Mouse (Mus musculus) Patski (cell line): Measurements from ENCODE around the gene Dok5. TPM values are rescaled to one million over a fixed set of nuclear protein-coding genes. Genes with fewer than 3 reads are reported as not detected.

ENCODE experiments used
- ATAC-seq: fragments of 100-300 bp; one replicate; pipeline ENCODE4 v1.8.0; 2021
- CTCF ChIA-PET: fragments of 350-600 bp; sonication (Branson Sonifier 250); formaldehyde crosslinking; loops from one replicate; lab custom pipeline; 2022; ENCODE audit warnings: inconsistent platforms; lab: Charles Lee
- POLR2A ChIA-PET: fragments of 350-600 bp; sonication (Branson Sonifier 250); formaldehyde crosslinking; loops from one replicate; lab custom pipeline; 2022; ENCODE audit warnings: antibody characterized with exemption, inconsistent platforms; lab: Charles Lee
- DNase-seq: peaks from one replicate; pipeline ENCODE4 v3.0.0-alpha.2; 2011; ENCODE audit warnings: low read depth, low spot score
- H3K27me3 ChIP-seq: fragments of 371-371 bp; one replicate; pipeline ENCODE4 v1.5.1; 2021
- CTCF ChIP-seq: fragments of 100-300 bp; IDR thresholded peaks from one replicate; pipeline ENCODE4 v1.5.1; 2021
- in situ Hi-C: fragments of 300-500 bp; cut with MboI; formaldehyde crosslinking; loops from 3 replicates; pipeline ENCODE4 v1.11.1; 2018; ENCODE audit warnings: low pct_unique_long_range_greater_than_20kb, mixed read lengths
- polyA plus RNA-seq: library from polyadenylated mRNA; unstranded; gene quantifications from one replicate; pipeline ENCODE4 v1.2.3, GENCODE M21; 2021

Gene Dok5
- polyA plus RNA-seq, 1 experiment from 2014 or later, result not detected

DNA sequence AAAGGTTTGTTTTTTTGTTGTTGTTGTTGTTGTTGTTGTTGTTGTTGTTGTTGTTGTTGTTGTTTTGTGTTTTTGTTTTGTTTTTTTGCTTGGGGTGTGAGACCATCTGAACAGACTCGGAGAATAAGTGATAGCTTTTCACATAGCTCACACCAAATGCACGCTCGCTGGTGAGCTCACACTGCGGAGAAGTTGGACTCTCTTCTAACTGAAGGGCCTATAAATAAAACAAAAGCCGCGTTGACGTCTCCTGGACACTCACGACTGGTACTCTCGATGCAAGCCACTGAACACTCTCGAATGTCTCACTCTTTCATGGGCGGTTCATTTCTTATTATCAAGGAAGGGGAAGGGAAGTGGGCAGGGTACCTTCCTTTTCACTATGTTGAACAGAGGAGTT is 105.8 kb downstream of the Dok5 start:
- ChIA-PET POLR2A (no interaction called here), CTCF (no interaction called here)
- DNase-seq (no peak), ATAC-seq (no peak)
- no peaks in the 10 kb centered on the region for H3K27me3 ChIP-seq
- no peak for TF ChIP-seq CTCF
- in situ Hi-C loops, result no loop called here

DNA sequence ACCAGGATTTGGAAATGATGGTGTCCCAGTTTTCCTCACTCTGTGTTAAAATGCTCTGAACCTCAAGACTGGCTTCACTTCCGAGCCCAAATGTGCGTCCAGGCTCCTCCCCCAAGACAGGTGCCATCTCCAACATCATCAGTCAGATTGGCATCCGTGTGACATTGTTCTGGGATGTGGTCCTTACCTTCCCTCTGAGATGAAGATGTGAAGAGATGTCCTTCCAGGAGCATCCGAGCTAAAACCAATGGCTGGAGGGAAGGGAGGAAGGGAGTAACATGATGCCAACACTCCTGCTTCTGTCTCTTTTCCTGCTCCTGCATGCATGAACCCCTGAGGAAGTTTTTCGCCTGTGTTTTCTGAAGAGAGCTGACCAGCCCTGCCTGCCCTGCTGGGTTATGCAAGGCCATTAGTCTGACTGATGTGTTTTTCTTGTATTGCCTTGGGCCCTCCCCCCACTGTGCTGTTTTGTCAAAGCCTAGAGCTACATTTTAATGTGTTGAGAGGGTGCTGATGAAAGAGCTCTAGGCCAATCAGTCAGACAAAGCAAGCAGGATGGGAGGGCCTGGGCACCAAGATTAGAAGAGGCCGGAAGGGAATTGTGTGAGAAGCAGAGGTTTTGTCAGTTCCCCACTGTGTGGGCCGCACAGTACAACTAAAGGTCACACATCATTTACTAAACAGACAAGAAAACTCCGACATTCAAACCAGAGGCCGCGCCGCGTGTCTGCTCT is 106.4 kb downstream of the Dok5 start:
- in situ Hi-C loops, result no loop called here
- POLR2A ChIA-PET, result no interaction called here
- DNase-seq, result no peak
- TF ChIP-seq CTCF, result no peak
- no peak for ATAC-seq
- no peaks in the 10 kb centered on the region for H3K27me3 ChIP-seq
- CTCF ChIA-PET, result no interaction called here

DNA sequence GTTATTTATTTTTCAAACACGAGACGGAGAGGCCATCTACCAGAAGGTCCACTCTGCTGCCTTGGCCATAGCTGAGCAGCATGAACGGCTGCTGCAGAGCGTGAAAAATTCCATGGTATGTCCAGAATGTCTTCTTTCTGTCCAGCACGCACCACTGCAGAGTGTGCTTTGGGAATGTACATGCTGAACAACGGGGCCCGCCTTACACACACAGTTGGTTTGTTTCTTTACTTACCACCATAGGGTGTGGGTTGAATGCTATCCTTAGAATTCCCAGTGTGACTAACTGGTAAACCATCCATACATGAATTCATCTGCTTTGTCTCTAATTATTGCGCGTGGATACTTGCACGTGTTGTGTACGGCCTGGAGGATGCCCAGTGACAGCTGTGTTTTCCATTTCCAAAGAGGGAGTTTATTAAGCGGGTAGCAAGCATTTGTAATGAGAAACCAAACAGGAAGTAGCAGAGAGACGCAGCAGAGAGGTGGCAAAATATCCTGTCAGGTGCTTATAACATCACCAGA is 109.9 kb downstream of the Dok5 start:
- DNase-seq (no peak), ATAC-seq (no peak)
- in situ Hi-C loops, result no loop called here
- CTCF ChIA-PET, result no interaction called here
- no peak for TF ChIP-seq CTCF
- no peaks in the 10 kb centered on the region for H3K27me3 ChIP-seq
- POLR2A ChIA-PET, result no interaction called here

DNA sequence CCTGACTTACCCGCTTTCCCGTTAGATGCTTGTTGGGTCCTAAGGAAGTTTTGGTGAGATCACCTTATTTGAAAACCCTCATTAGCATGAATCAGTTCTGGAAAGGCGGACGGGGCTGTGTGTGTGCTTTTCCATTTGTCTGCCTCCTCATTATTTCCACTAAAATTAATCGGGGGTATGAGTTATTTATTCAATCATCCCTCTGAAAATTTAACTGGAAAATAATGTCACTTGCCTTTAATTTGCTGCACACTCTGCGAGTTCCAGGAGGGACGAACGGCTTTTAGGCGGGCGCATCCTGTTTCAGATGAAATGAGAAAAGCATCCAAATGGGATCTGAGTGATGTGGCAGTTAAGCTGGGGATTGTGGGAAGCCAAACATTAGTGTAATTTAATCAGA is 113.9 kb downstream of the Dok5 start:
- POLR2A ChIA-PET, result no interaction called here
- CTCF ChIA-PET, result no interaction called here
- in situ Hi-C loops, result no loop called here

DNA sequence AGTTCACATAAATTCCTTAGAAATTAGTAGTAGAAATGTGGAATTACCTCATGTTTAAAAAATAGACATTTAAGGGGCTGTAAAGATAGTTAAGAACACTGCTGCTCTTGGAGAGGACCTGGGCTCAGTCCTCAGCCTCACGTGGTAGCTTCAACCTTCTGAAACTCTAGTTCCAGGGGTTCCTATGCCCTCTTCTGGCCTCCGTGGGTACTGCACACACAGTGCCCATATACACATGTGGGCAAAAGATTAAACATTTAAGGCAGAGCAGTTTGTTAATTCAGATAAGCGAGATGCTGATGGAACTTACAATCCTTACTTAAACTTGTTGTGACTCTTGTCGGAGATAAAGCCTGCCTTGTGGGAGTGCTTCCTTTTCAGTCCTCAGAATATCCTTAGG is 118.5 kb downstream of the Dok5 start:
- POLR2A ChIA-PET, result no interaction called here
- no peak for TF ChIP-seq CTCF
- DNase-seq, result no peak
- in situ Hi-C loops, result no loop called here
- no peaks in the 10 kb centered on the region for H3K27me3 ChIP-seq
- CTCF ChIA-PET, result no interaction called here
- no peak for ATAC-seq

More for the DNA sequence above, 113.9 kb downstream of the Dok5 start:
- no peak for TF ChIP-seq CTCF
- DNase-seq, result no peak
- H3K27me3 ChIP-seq, result no peaks in the 10 kb centered on the region
- ATAC-seq, result no peak

DNA sequence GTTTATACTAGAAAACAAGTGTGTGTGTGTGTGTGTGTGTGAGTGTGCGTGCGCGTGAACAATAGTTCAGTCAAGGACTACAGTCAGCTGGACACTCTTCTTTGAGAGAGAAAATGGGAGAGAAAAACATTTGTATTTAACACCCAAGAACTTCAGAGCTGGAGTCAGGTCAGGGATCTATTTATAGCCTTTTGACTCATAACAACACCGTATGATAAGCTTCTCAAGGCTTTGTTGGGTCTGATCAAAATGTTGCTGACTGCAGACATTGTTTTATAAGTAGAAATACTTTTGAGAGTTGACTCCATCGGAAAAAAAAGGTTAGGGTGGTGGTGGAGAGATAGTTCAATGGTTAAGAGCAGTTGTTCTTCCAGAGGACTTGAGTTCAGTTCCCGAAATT is 120.7 kb downstream of the Dok5 start:
- ChIA-PET POLR2A (no interaction called here), CTCF (no interaction called here)
- ATAC-seq (no peak), DNase-seq (no peak)
- no peaks in the 10 kb centered on the region for H3K27me3 ChIP-seq
- in situ Hi-C loops, result no loop called here
- no peak for TF ChIP-seq CTCF

DNA sequence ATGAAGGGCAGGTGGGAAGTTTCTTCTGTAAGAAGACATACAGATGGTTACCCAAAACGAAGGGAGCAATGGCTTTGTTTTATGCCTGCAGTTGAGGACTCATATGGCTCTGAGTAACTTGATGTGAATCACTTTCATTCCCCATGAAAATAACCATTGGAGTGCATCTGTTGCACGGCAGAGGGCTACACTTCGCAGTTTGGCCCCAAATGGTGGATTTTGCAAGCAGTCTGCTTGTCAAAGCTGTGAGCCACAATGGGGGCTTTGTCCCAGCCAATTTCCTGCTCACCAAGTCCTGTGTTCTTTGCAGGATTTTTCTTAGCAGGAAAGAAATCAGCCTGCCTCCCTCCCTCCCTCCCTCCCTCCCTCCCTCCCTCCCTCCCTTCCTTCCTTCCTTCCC is 123.6 kb downstream of the Dok5 start:
- ChIA-PET CTCF (no interaction called here), POLR2A (no interaction called here)
- DNase-seq, result no peak
- ATAC-seq, result no peak
- in situ Hi-C loops, result no loop called here
- H3K27me3 ChIP-seq, result no peaks in the 10 kb centered on the region
- no peak for TF ChIP-seq CTCF

DNA sequence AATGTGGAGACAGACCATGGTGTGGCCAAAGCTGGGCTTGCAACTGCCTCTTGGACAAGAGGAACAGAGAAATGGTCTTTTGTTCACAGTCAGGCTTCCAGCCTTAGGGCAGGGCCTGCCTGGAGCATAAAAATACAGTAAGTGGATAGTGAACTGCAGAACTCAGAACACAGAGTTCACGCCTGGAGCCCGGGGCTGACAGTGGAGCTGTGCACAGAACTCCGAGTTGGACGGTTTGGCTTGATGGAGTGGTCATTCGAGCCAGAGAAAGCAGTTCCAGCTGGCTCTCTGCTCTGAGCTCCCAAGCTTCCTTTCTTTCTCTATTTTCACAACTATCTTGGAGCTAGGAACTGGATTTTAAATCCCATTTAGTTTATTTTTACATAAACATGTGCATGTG is 124.5 kb downstream of the Dok5 start:
- in situ Hi-C loops, result no loop called here
- POLR2A ChIA-PET, result no interaction called here
- ATAC-seq, result no peak
- TF ChIP-seq CTCF, result no peak
- no peaks in the 10 kb centered on the region for H3K27me3 ChIP-seq
- no peak for DNase-seq
- CTCF ChIA-PET, result no interaction called here

DNA sequence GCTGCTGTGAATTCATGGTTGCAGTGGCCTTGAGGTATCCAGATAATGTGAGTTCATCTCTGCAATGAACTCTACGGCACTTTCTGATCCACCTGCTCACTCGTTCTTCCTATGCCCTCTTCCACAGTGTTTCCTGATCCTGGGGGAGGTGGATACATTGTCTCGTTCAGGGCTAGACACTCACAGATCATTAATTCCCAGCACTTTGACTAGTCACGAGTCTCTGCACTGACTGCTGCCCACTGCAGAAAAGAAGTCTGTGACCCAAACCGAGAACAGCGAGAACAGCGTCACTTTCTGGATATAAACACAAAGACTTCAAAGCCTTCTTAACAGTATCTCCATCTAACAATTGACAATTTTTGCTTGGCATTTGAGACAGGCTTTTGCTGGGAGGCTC is 125.9 kb downstream of the Dok5 start:
- ChIA-PET POLR2A (no interaction called here), CTCF (no interaction called here)
- DNase-seq (no peak), ATAC-seq (no peak)
- no peaks in the 10 kb centered on the region for H3K27me3 ChIP-seq
- no peak for TF ChIP-seq CTCF
- in situ Hi-C loops, result no loop called here

DNA sequence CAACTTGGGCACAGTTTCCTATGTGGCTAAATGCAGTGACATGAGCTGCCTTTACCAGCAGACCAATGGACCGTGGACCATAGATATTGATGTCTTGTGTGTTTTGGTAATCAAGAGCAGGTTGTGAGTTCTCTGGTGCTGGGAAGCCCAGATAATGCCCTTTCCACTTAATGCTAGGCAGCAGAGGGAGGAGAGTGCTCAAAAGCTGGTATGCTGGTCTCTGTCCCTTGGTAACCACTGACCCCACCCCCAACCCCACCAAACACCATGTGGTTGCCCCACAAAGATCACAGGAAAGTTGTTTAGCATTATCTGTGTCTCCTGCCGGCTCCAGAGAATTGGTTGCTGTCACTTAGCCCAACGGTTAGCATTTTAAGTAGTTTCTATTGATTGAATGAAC is 127.0 kb downstream of the Dok5 start:
- no peak for DNase-seq
- CTCF ChIA-PET, result no interaction called here
- in situ Hi-C loops, result no loop called here
- no peaks in the 10 kb centered on the region for H3K27me3 ChIP-seq
- POLR2A ChIA-PET, result no interaction called here
- no peak for TF ChIP-seq CTCF
- no peak for ATAC-seq

DNA sequence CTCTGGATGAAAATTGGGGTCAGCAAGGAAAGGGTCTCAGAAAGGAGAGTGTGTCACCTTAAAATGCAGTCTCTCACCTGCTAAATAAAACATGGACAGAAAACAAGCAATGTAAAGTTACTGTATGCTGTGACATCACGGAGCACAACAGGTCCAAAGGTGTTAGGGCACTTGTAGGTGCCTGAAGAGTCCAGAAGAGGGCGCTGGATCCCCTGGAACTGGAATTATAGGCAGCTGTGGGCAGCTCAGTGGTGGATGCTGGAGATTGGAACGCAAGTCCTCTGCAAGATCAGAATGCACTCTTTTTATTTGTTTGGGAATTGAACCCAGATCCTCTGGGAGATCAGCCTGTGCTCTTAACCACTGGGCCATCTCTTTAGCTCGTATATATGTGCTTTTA is 129.0 kb downstream of the Dok5 start:
- in situ Hi-C loops, result no loop called here
- TF ChIP-seq CTCF, result no peak
- CTCF ChIA-PET, result no interaction called here

DNA sequence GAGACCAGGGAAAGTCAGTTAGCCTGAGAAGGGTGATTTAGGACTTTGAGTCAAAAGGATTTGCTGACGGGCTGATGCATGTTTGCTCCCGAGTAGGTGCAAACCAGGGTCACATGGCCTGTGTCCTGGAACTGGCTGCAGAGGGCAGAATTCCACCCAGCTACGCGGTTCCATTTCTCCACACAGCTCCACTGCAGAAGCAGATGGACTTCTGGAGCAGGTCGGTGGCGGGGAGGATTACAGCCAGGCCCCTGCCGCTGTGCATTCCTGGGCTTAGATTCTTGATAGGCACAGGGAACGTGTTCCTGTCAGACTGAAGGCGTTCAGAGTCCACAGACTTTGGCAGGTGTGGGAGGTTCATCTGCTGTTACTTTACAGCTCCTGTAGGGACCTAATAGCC is 131.2 kb downstream of the Dok5 start:
- DNase-seq, result no peak
- in situ Hi-C loops, result no loop called here
- ChIA-PET CTCF (no interaction called here), POLR2A (no interaction called here)
- ATAC-seq, result no peak
- no peaks in the 10 kb centered on the region for H3K27me3 ChIP-seq
- TF ChIP-seq CTCF, result no peak

More for the DNA sequence above, 129.0 kb downstream of the Dok5 start:
- H3K27me3 ChIP-seq, result no peaks in the 10 kb centered on the region
- no peak for DNase-seq
- POLR2A ChIA-PET, result no interaction called here
- ATAC-seq, result no peak
